Mouse (Mus musculus) neural tube, embryonic 11.5 days (tissue): ENCODE measurements around the gene Oma1. TPM values are rescaled to one million over a fixed set of nuclear protein-coding genes. Genes with fewer than 3 reads are reported as not detected.

Experiments
- ATAC-seq: fragments of 200-750 bp; cut with Nextera tagmentation; 2 replicates; pipeline ENCODE4 v1.8.0; 2017; ENCODE audit warnings: moderate number of reproducible peaks, mild to moderate bottlenecking, moderate TSS enrichment, moderate library complexity; ENCODE audit not compliant: insufficient read depth, low FRiP score, low TSS enrichment
- DNase-seq: peaks from one replicate; pipeline ENCODE4 v3.0.0-alpha.2; 2015; ENCODE audit warnings: low spot score
- H3K27ac ChIP-seq: fragments of 300-500 bp; sonication (generic); 2 replicates; pipeline ENCODE4 v1.5.1; 2014; ENCODE audit warnings: low read depth, mild to moderate bottlenecking, low read length
- H3K27me3 ChIP-seq: fragments of 300-500 bp; sonication (generic); 2 replicates; pipeline ENCODE4 v1.6.1; 2014; ENCODE audit warnings: mild to moderate bottlenecking, low read length, mixed read lengths; ENCODE audit not compliant: control insufficient read depth, insufficient read depth
- H3K36me3 ChIP-seq: fragments of 300-500 bp; sonication (generic); 2 replicates; pipeline ENCODE4 v1.6.1; 2014; ENCODE audit warnings: mild to moderate bottlenecking, low read length, moderate library complexity, mixed read lengths; ENCODE audit not compliant: control insufficient read depth, insufficient read depth
- H3K4me1 ChIP-seq: fragments of 300-500 bp; sonication (generic); 2 replicates; pipeline ENCODE4 v1.6.1; 2014; ENCODE audit warnings: low read length, mixed read lengths; ENCODE audit not compliant: control insufficient read depth, insufficient read depth
- H3K4me2 ChIP-seq: fragments of 300-500 bp; sonication (generic); 2 replicates; pipeline ENCODE4 v1.6.1; 2014; ENCODE audit warnings: low read depth, mild to moderate bottlenecking, moderate library complexity
- H3K4me3 ChIP-seq: fragments of 300-500 bp; sonication (generic); 2 replicates; pipeline ENCODE4 v1.5.1; 2014; ENCODE audit warnings: low read depth, low read length
- H3K9ac ChIP-seq: fragments of 300-500 bp; sonication (generic); 2 replicates; pipeline ENCODE4 v1.6.1; 2014; ENCODE audit warnings: mild to moderate bottlenecking, low read length
- H3K9me3 ChIP-seq: fragments of 300-500 bp; sonication (generic); 2 replicates; pipeline ENCODE4 v1.6.1; 2016; ENCODE audit warnings: low read length; ENCODE audit not compliant: control insufficient read depth
- WGBS: fragments of 180-500 bp; shearing (Covaris S2); extraction: QIAGEN DNeasy Blood & Tissue Kit; methylation state at CpG from one replicate; pipeline ENCODE4 v1.1.7; 2014; 5-methylcytosine and 5-hydroxymethylcytosine counted together
- polyA plus RNA-seq: library from polyadenylated mRNA; unstranded; fragments of >200 nt; fragmentation: Nextera tagmentation; extraction: Ambion mirVana; gene quantifications from 2 replicates; pipeline ENCODE4 v1.2.1, GENCODE M21; 2014

The Oma1 gene
- polyA plus RNA-seq, 1 experiment from 2014 or later = 13.3 TPM

DNA sequence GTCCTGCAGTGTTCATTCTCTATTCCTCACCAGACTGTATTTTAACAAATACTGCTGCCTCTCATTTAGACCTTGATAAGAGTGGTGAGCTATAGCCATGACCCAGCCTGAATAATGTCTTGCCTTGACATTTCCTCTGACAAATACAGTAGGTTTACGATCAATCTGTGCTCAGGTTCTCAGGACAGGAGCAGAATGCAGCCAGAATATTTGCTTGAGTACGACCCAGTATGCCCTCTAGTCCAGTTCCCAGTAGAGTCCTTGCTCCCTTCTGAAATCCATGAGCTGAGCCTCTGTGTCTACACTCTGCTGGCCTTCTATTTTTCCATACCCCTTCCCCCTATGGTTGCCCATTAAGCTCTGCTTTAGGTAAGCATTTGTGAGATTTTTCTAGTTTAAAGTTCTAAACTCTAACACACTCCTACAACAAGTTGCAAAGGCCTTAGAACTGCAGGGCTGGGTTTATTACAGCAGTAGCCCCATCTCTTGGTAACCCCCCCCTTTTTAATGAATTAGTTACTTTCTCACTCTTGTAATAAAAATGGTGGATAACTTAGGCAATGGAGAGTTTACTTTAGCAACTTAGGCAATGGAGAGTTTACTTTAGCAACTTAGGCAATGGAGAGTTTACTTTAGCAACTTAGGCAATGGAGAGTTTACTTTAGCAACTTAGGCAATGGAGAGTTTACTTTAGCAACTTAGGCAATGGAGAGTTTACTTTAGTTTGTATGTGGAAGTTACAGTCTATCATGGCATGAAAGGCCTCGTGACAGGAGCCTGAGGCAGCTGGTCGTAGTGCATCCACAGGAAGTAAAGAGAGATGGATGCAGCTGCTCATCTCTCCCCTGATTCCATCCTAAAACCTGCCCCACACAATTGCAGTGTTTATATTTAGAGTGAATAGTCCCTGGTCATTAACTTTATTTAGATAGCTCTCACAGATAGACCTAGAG is 72.5 kb downstream of the Oma1 start:
- no peak overlapping the region for H3K27ac ChIP-seq
- ATAC-seq (no peak), DNase-seq (no peak)
- H3K36me3 ChIP-seq = no peaks in the 10 kb centered on the region
- no peak overlapping the region for H3K4me2 ChIP-seq
- no peak overlapping the region for H3K9ac ChIP-seq
- H3K4me3 ChIP-seq = no peak overlapping the region
- no peaks in the 10 kb centered on the region for H3K9me3 ChIP-seq
- WGBS = 75% methylated on average over 4 of the region's 4 CpGs
- H3K27me3 ChIP-seq = no peaks in the 10 kb centered on the region
- no peaks in the 10 kb centered on the region for H3K4me1 ChIP-seq

GRCm38 (mm10) chr4:103387292-103387691 is 73.7 kb downstream of the Oma1 start:
- Histone ChIP-seq H3K4me3 (no peak overlapping the region), H3K9ac (no peak overlapping the region), H3K4me1 (no peaks in the 10 kb centered on the region), H3K9me3 (no peaks in the 10 kb centered on the region), H3K4me2 (no peak overlapping the region), H3K27ac (no peak overlapping the region), H3K27me3 (no peaks in the 10 kb centered on the region), H3K36me3 (no peaks in the 10 kb centered on the region)
- ATAC-seq (no peak), DNase-seq (no peak)
- 82% methylated on average over 3 of the region's 3 CpGs for WGBS

- no peak overlapping the region for H3K4me3 ChIP-seq
- no peak for ATAC-seq
- H3K36me3 ChIP-seq = no peaks in the 10 kb centered on the region
- DNase-seq = no peak
- H3K4me1 ChIP-seq = no peaks in the 10 kb centered on the region
- H3K27ac ChIP-seq = no peak overlapping the region
- WGBS = 76% methylated on average over 8 of the region's 8 CpGs
- H3K27me3 ChIP-seq = no peaks in the 10 kb centered on the region
- H3K9me3 ChIP-seq = no peaks in the 10 kb centered on the region
- H3K9ac ChIP-seq = no peak overlapping the region
- no peak overlapping the region for H3K4me2 ChIP-seq
These were observed 75.0 kb downstream of the Oma1 start for GRCm38 (mm10) chr4:103388530-103389178.

DNA sequence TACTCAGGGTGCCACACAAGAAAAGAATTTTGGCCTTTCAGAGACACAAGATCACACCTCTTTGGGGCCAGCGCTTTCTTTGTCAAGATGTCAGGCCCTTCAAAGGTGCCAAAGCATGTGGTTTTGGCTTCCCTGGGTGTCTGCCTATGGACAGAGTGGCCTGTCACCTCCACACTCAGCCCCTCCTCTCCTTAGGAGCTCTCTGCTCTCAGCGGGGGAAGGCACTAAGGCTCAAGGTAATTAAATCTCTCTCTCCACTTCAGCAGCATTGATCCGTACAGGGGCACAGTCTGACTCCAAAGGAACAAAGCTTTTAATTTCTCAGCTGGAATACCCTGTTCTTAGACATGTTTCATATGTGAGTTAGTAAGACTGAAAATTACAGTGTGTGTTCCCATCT is 76.0 kb downstream of the Oma1 start:
- H3K36me3 ChIP-seq = no peaks in the 10 kb centered on the region
- H3K9me3 ChIP-seq = no peaks in the 10 kb centered on the region
- no peaks in the 10 kb centered on the region for H3K27me3 ChIP-seq
- ATAC-seq (no peak), DNase-seq (no peak)
- no peak overlapping the region for H3K4me3 ChIP-seq
- H3K9ac ChIP-seq = no peak overlapping the region
- H3K4me2 ChIP-seq = no peak overlapping the region
- H3K27ac ChIP-seq = no peak overlapping the region
- WGBS = 25% methylated on average over 3 of the region's 3 CpGs
- no peaks in the 10 kb centered on the region for H3K4me1 ChIP-seq

GRCm38 (mm10) chr4:103390499-103390898 is 76.9 kb downstream of the Oma1 start:
- H3K27ac ChIP-seq = no peak overlapping the region
- H3K9me3 ChIP-seq = no peaks in the 10 kb centered on the region
- no peak overlapping the region for H3K4me2 ChIP-seq
- no peak overlapping the region for H3K9ac ChIP-seq
- H3K4me3 ChIP-seq = no peak overlapping the region
- H3K27me3 ChIP-seq = no peaks in the 10 kb centered on the region
- H3K4me1 ChIP-seq = no peaks in the 10 kb centered on the region
- H3K36me3 ChIP-seq = no peaks in the 10 kb centered on the region
- DNase-seq (no peak), ATAC-seq (no peak)
- 52% methylated on average over 2 of the region's 2 CpGs for WGBS

- no peak overlapping the region for H3K4me3 ChIP-seq
- no peaks in the 10 kb centered on the region for H3K4me1 ChIP-seq
- no peaks in the 10 kb centered on the region for H3K9me3 ChIP-seq
- no peak overlapping the region for H3K27ac ChIP-seq
- no peaks in the 10 kb centered on the region for H3K36me3 ChIP-seq
- H3K27me3 ChIP-seq = no peaks in the 10 kb centered on the region
- ATAC-seq = no peak
- H3K4me2 ChIP-seq = no peak overlapping the region
- no peak for DNase-seq
- no peak overlapping the region for H3K9ac ChIP-seq
- 95% methylated on average over 4 of the region's 4 CpGs for WGBS
These were observed 81.5 kb downstream of the Oma1 start for GRCm38 (mm10) chr4:103395066-103395465.

DNA sequence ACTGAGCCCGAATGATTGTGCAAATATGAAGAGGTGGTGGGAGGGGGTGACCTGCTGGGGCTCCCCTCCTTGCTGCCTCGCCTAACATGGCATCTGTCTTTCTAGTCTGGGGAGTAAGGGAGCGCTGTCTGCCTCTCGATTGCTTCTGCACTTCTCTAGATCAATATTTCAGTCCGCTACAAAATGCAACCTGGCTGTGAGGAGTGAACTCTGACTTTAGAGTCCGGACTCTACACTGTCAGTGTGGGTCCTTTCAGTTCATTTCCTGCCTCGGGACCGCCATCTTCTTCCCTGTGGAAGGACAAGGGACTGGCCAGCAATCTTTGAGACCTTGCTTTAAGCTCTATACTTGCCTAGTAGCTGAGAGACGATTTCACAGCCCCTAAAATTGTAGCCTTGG is 82.3 kb downstream of the Oma1 start:
- Histone ChIP-seq H3K36me3 (no peaks in the 10 kb centered on the region), H3K9me3 (no peaks in the 10 kb centered on the region), H3K27me3 (no peaks in the 10 kb centered on the region), H3K4me1 (no peaks in the 10 kb centered on the region), H3K27ac (no peak overlapping the region), H3K4me2 (no peak overlapping the region), H3K9ac (no peak overlapping the region), H3K4me3 (no peak overlapping the region)
- DNase-seq = no peak
- 87% methylated on average over 9 of the region's 9 CpGs for WGBS
- no peak for ATAC-seq

GRCm38 (mm10) chr4:103396876-103397275 is 83.3 kb downstream of the Oma1 start:
- Histone ChIP-seq H3K4me1 (no peaks in the 10 kb centered on the region), H3K36me3 (no peaks in the 10 kb centered on the region), H3K27me3 (no peaks in the 10 kb centered on the region), H3K27ac (no peak overlapping the region), H3K4me3 (no peak overlapping the region), H3K9ac (no peak overlapping the region), H3K9me3 (no peaks in the 10 kb centered on the region), H3K4me2 (no peak overlapping the region)
- 87% methylated on average over 4 of the region's 4 CpGs for WGBS
- DNase-seq (no peak), ATAC-seq (no peak)

GRCm38 (mm10) chr4:103402581-103402980 is 89.0 kb downstream of the Oma1 start:
- WGBS = 70% methylated on average over 4 of the region's 4 CpGs
- no peaks in the 10 kb centered on the region for H3K27me3 ChIP-seq
- no peaks in the 10 kb centered on the region for H3K9me3 ChIP-seq
- DNase-seq (no peak), ATAC-seq (no peak)
- H3K27ac ChIP-seq = no peak overlapping the region
- H3K36me3 ChIP-seq = no peaks in the 10 kb centered on the region
- H3K9ac ChIP-seq = no peak overlapping the region
- no peaks in the 10 kb centered on the region for H3K4me1 ChIP-seq
- no peak overlapping the region for H3K4me3 ChIP-seq
- H3K4me2 ChIP-seq = no peak overlapping the region
